Mouse (Mus musculus) intestine, embryonic 16.5 days (tissue): ENCODE results near the gene Slc38a1. TPM values are rescaled to one million over a fixed set of nuclear protein-coding genes. Genes with fewer than 3 reads are reported as not detected.

Experiments
- ATAC-seq: fragments of 200-750 bp; cut with Nextera tagmentation; 2 replicates; pipeline ENCODE4 v1.8.0; 2017; ENCODE audit warnings: moderate TSS enrichment, moderate library complexity
- H3K27ac ChIP-seq: fragments of 300-500 bp; sonication (generic); 2 replicates; pipeline ENCODE4 v1.5.1; 2014; ENCODE audit warnings: mild to moderate bottlenecking, low read length
- H3K27me3 ChIP-seq: fragments of 300-500 bp; sonication (generic); replicated peaks from 2 replicates; pipeline ENCODE4 v1.6.1; 2014; ENCODE audit warnings: low read length, control low read depth, mixed read lengths; ENCODE audit not compliant: control insufficient read depth, insufficient read depth
- H3K36me3 ChIP-seq: fragments of 300-500 bp; sonication (generic); 2 replicates; pipeline ENCODE4 v1.6.1; 2014; ENCODE audit warnings: low read length, control low read depth; ENCODE audit not compliant: control insufficient read depth, insufficient read depth
- H3K4me1 ChIP-seq: fragments of 300-500 bp; sonication (generic); 2 replicates; pipeline ENCODE4 v1.6.1; 2014; ENCODE audit warnings: low read length, control low read depth, mixed read lengths; ENCODE audit not compliant: control insufficient read depth, insufficient read depth
- H3K4me2 ChIP-seq: fragments of 300-500 bp; sonication (generic); 2 replicates; pipeline ENCODE4 v1.6.1; 2014; ENCODE audit warnings: low read depth, low read length, control low read depth
- H3K4me3 ChIP-seq: fragments of 300-500 bp; sonication (generic); 2 replicates; pipeline ENCODE4 v1.5.1; 2014; ENCODE audit warnings: mild to moderate bottlenecking, low read length
- H3K9ac ChIP-seq: fragments of 300-500 bp; sonication (generic); 2 replicates; pipeline ENCODE4 v1.6.1; 2014; ENCODE audit warnings: low read depth, low read length
- H3K9me3 ChIP-seq: fragments of 300-500 bp; sonication (generic); 2 replicates; pipeline ENCODE4 v1.6.1; 2016; ENCODE audit warnings: low read length, control low read depth; ENCODE audit not compliant: control insufficient read depth
- WGBS: fragments of 180-500 bp; shearing (Covaris S2); extraction: QIAGEN DNeasy Blood & Tissue Kit; methylation state at CpG from one replicate; pipeline ENCODE4 v1.1.7; 2014; 5-methylcytosine and 5-hydroxymethylcytosine counted together
- polyA plus RNA-seq: library from polyadenylated mRNA; unstranded; fragments of >200 nt; fragmentation: Nextera tagmentation; extraction: Ambion mirVana; gene quantifications from 2 replicates; pipeline ENCODE4 v1.2.1, GENCODE M21; 2015

Gene Slc38a1
- polyA plus RNA-seq, 1 experiment from 2014 or later, result 116 TPM

- Histone ChIP-seq H3K9ac (peak overlapping the region; percentile 60), H3K27me3 (no peaks in the 10 kb centered on the region), H3K4me1 (peaks cover 33% of the 10 kb centered on the region), H3K9me3 (no peaks in the 10 kb centered on the region), H3K36me3 (no peaks in the 10 kb centered on the region), H3K4me2 (peak overlapping the region; percentile 58), H3K27ac (peak overlapping the region; percentile 70), H3K4me3 (peak overlapping the region; percentile 49)
- WGBS, result 13% methylated on average over 14 of the region's 14 CpGs
- peak; percentile 61 for ATAC-seq
Observed at GRCm38 (mm10) chr15:96566850-96567271, 75.9 kb downstream of the Slc38a1 start.

- Histone ChIP-seq H3K36me3 (no peaks in the 10 kb centered on the region), H3K27me3 (no peaks in the 10 kb centered on the region), H3K4me1 (peaks cover 32% of the 10 kb centered on the region), H3K4me2 (no peak overlapping the region), H3K9ac (no peak overlapping the region), H3K4me3 (no peak overlapping the region), H3K27ac (no peak overlapping the region), H3K9me3 (no peaks in the 10 kb centered on the region)
- no peak for ATAC-seq
- 75% methylated on average over 1 of the region's 1 CpGs for WGBS
Observed at GRCm38 (mm10) chr15:96563852-96564251, 78.9 kb downstream of the Slc38a1 start.

- H3K9me3 ChIP-seq, result no peaks in the 10 kb centered on the region
- H3K36me3 ChIP-seq, result no peaks in the 10 kb centered on the region
- peaks cover 23% of the 10 kb centered on the region for H3K4me1 ChIP-seq
- H3K27me3 ChIP-seq, result no peaks in the 10 kb centered on the region
- H3K4me2 ChIP-seq, result no peak overlapping the region
- H3K9ac ChIP-seq, result no peak overlapping the region
- H3K27ac ChIP-seq, result no peak overlapping the region
- ATAC-seq, result peak; percentile 62
- H3K4me3 ChIP-seq, result no peak overlapping the region
- WGBS, result 87% methylated on average over 5 of the region's 5 CpGs
Observed at GRCm38 (mm10) chr15:96562521-96562920, 80.2 kb downstream of the Slc38a1 start.

GRCm38 (mm10) chr15:96560576-96561298 lies 82.0 kb downstream of the Slc38a1 start:
- 91% methylated on average over 14 of the region's 14 CpGs for WGBS
- H3K9me3 ChIP-seq, result no peaks in the 10 kb centered on the region
- H3K27ac ChIP-seq, result peak overlapping the region; percentile 45; the same call in 1 of the 2 replicates
- ATAC-seq, result peak; percentile 69
- H3K36me3 ChIP-seq, result no peaks in the 10 kb centered on the region
- H3K4me1 ChIP-seq, result peaks cover 9% of the 10 kb centered on the region
- H3K27me3 ChIP-seq, result no peaks in the 10 kb centered on the region
- no peak overlapping the region for H3K4me2 ChIP-seq
- H3K4me3 ChIP-seq, result no peak overlapping the region
- H3K9ac ChIP-seq, result no peak overlapping the region

- 66% methylated on average over 9 of the region's 9 CpGs for WGBS
- H3K36me3 ChIP-seq, result no peaks in the 10 kb centered on the region
Observed at GRCm38 (mm10) chr15:96551569-96552380, 90.9 kb downstream of the Slc38a1 start.

GRCm38 (mm10) chr15:96551107-96551506 lies 91.6 kb downstream of the Slc38a1 start:
- H3K4me1 ChIP-seq, result peaks cover 5% of the 10 kb centered on the region; the same call in 1 of the 2 replicates
- 92% methylated on average over 8 of the region's 8 CpGs for WGBS
- H3K9me3 ChIP-seq, result no peaks in the 10 kb centered on the region
- no peaks in the 10 kb centered on the region for H3K36me3 ChIP-seq
- H3K27ac ChIP-seq, result no peak overlapping the region
- H3K9ac ChIP-seq, result no peak overlapping the region
- no peak for ATAC-seq
- H3K4me3 ChIP-seq, result no peak overlapping the region
- H3K4me2 ChIP-seq, result no peak overlapping the region
- no peaks in the 10 kb centered on the region for H3K27me3 ChIP-seq

More at GRCm38 (mm10) chr15:96551569-96552380, 90.9 kb downstream of the Slc38a1 start:
- Histone ChIP-seq H3K4me2 (no peak overlapping the region), H3K4me3 (no peak overlapping the region), H3K4me1 (peaks cover 5% of the 10 kb centered on the region; the same call in 1 of the 2 replicates), H3K9ac (no peak overlapping the region), H3K27me3 (no peaks in the 10 kb centered on the region), H3K9me3 (no peaks in the 10 kb centered on the region), H3K27ac (no peak overlapping the region)
- peak; percentile 86 for ATAC-seq

GRCm38 (mm10) chr15:96548363-96548762 lies 94.3 kb downstream of the Slc38a1 start:
- WGBS, result 87% methylated on average over 9 of the region's 9 CpGs
- Histone ChIP-seq H3K27me3 (no peaks in the 10 kb centered on the region), H3K9me3 (no peaks in the 10 kb centered on the region), H3K4me1 (peaks cover 5% of the 10 kb centered on the region; the same call in 1 of the 2 replicates), H3K27ac (no peak overlapping the region), H3K36me3 (no peaks in the 10 kb centered on the region), H3K9ac (no peak overlapping the region), H3K4me3 (no peak overlapping the region), H3K4me2 (no peak overlapping the region)
- ATAC-seq, result no peak

GRCm38 (mm10) chr15:96547256-96548195 lies 95.2 kb downstream of the Slc38a1 start:
- H3K9ac ChIP-seq, result no peak overlapping the region
- no peaks in the 10 kb centered on the region for H3K36me3 ChIP-seq
- WGBS, result 52% methylated on average over 21 of the region's 21 CpGs
- peaks cover 5% of the 10 kb centered on the region; the same call in 1 of the 2 replicates for H3K4me1 ChIP-seq
- no peak for ATAC-seq
- H3K4me2 ChIP-seq, result no peak overlapping the region
- no peak overlapping the region for H3K4me3 ChIP-seq
- no peak overlapping the region; the same call in 1 of the 2 replicates for H3K27ac ChIP-seq
- H3K27me3 ChIP-seq, result no peaks in the 10 kb centered on the region
- H3K9me3 ChIP-seq, result no peaks in the 10 kb centered on the region
